Mouse (Mus musculus): ENCODE results near the gene Cacybp. TPM values are rescaled to one million over a fixed set of nuclear protein-coding genes. Genes with fewer than 3 reads are reported as not detected.

The Cacybp gene
- polyA plus RNA-seq (2017; shearing (Covaris generic)), result 135 TPM

DNA sequence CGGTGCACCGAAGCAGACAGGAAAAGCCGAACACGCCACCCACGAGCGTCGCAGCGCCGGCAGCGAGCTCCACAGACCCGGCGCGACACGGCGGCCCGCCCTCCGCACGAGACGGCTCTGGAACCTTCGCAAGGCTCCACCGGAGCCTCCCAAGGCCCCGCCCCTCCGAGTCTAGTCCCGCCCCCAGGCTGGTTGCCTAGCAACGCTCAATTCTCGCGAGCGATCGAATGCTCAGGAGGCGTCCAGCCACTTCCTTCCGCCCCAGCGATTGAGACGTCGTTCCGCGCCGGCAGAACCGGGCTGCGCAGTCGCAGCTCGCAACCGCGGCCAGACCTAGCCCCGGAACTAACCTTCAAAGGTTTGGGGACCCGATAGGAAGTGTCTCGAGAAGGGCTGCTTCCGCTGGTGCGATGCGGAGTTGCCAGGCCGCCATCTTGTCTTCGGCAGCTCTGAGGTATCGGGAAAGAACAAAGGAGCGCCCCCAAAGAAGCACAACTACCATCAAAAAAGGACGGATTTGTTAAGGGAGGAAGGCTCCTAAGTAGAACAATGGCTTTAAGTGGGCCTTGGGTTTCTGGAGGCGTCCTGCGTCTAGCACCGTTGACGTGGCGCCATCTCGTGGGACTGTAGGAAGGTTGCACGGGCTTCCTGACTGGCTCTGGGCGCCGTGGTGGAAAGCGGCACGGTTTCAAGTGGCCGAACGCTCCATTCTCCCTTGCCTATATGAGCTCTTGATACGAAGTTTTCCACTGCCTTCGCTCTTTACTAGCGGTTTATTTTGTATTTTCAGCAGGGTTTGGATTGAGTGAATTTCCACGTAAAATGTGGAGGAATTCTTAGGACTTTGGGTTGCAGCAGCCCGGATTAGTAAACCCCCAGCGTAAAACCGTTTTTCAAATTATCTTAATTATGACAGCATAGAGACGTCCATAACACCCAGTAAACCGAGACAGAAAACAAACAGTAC, at the start of gene Cacybp:
Cacybp (minus strand) TSS at position 173 of the 967 bp plus-strand sequence.

GRCm38 (mm10) chr1:160194529-160195336, 17.9 kb downstream of the Cacybp start, which contains the start of gene Mrps14:
Gene Mrps14 (plus strand): TSS chr1:160195215.

GRCm38 (mm10) chr1:160153480-160153879, 59.2 kb downstream of the Cacybp start, which contains the start of gene Tnn:
Gene Tnn (minus strand): TSS chr1:160153580.

Other genes starting within 250 kb of the Cacybp start
- 366 TPM for gene 4930523C07Rik, start 168.5 kb downstream of the Cacybp start, polyA plus RNA-seq (2017; shearing (Covaris generic))
- not detected for gene Tnn, start 59.3 kb downstream of the Cacybp start, polyA plus RNA-seq (2017; shearing (Covaris generic))
- 192 TPM for gene Mrps14, start 17.7 kb downstream of the Cacybp start, polyA plus RNA-seq (2017; shearing (Covaris generic))